Mouse (Mus musculus): ENCODE data around the gene Dpm3. TPM values are rescaled to one million over a fixed set of nuclear protein-coding genes. Genes with fewer than 3 reads are reported as not detected.

Gene Dpm3
- polyA plus RNA-seq, 1 experiment: 39.3 TPM

DNA sequence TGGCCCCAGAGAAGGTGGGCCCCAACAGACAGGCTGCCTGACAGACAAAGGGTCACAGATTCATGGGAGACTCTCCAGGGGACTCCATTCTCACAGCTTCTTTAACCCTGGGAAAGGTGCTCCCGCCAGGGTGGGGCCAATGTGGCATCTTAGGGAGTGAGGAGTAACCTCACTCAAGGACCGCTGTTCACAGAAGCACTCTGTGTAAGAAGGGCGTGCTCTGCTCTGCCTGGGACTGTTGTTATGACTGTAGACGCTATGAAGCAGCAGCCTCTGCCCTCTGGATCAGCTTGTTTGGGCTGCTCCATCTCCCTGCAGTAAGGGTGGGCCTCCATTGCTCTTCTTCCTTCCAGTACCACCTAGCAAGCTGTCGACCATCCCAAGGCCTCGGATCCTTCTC lies 45.3 kb downstream of the Dpm3 start:
- H3K4me1 ChIP-seq (ENCODE audit: control insufficient read depth, insufficient read depth, low read length): no peaks in the 10 kb centered on the region
- 81% methylated on average over 6 of the region's 6 CpGs for WGBS
- no peak for TF ChIP-seq POLR2A (IDR thresholded peaks at IDR 0.05; ENCODE audit: borderline replicate concordance, control insufficient read depth, low read depth, low read length)
- TF ChIP-seq CTCF (IDR thresholded peaks at IDR 0.05; ENCODE audit: control insufficient read depth, insufficient read depth, low read length): no peak
- no peak overlapping the region for H3K27ac ChIP-seq (ENCODE audit: control insufficient read depth, insufficient read depth, low read depth, low read length, poor library complexity)
- H3K4me3 ChIP-seq (replicated peaks; ENCODE audit: control insufficient read depth, low read depth, low read length): no peak overlapping the region

GRCm38 (mm10) chr3:89305105-89305504 lies 45.9 kb downstream of the Dpm3 start:
- 77% methylated on average over 4 of the region's 4 CpGs for WGBS
- TF ChIP-seq POLR2A (IDR thresholded peaks at IDR 0.05; ENCODE audit: borderline replicate concordance, control insufficient read depth, low read depth, low read length) (no peak), CTCF (IDR thresholded peaks at IDR 0.05; ENCODE audit: control insufficient read depth, insufficient read depth, low read length) (no peak)
- H3K4me1 ChIP-seq (ENCODE audit: control insufficient read depth, insufficient read depth, low read length): no peaks in the 10 kb centered on the region
- no peak overlapping the region for H3K27ac ChIP-seq (ENCODE audit: control insufficient read depth, insufficient read depth, low read depth, low read length, poor library complexity)
- H3K4me3 ChIP-seq (replicated peaks; ENCODE audit: control insufficient read depth, low read depth, low read length): no peak overlapping the region

DNA sequence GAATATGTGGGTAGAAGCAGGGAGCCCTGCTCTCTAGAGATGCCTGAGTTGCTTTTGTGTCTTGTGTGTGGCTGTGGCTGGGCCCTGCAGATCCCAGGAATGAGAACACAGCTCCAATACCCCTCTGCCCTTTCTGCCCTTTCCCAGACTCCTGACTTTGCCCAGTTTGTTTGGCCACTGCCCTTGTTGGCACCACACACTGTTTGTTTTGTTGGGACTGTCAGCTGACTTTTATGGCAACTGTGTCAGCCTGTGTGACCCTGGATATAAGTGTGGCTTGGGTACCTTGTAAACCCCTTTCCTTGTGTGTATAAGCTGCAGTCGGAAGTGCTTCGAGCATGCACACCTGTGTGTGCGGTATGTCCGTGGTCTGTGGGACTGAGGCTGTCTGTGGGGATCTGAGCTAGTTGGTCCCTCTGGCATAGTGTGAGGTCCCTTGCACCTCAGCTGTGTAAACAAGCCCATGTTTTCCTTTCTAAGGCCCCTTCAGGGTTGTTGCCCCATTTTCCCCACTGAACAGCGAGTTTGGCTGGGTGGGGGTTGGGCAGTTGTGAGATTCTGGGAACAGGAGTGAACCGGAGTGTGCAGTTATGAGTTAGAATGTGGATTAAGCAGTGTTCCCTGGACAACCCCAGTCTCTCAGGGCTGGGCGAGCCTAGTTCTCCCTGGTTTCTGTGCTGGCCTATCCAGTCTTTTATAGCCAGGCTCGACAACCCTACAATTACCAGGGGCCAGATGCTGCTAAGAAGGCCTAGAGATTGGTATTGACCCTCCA lies 46.6 kb downstream of the Dpm3 start:
- TF ChIP-seq CTCF (IDR thresholded peaks at IDR 0.05; ENCODE audit: control insufficient read depth, insufficient read depth, low read length) (no peak), POLR2A (IDR thresholded peaks at IDR 0.05; ENCODE audit: borderline replicate concordance, control insufficient read depth, low read depth, low read length) (no peak)
- no peak overlapping the region for H3K27ac ChIP-seq (ENCODE audit: control insufficient read depth, insufficient read depth, low read depth, low read length, poor library complexity)
- H3K4me3 ChIP-seq (replicated peaks; ENCODE audit: control insufficient read depth, low read depth, low read length): no peak overlapping the region
- H3K4me1 ChIP-seq (ENCODE audit: control insufficient read depth, insufficient read depth, low read length): no peaks in the 10 kb centered on the region
- 82% methylated on average over 8 of the region's 8 CpGs for WGBS

GRCm38 (mm10) chr3:89308089-89308488 lies 48.9 kb downstream of the Dpm3 start:
- Histone ChIP-seq H3K4me3 (replicated peaks; ENCODE audit: control insufficient read depth, low read depth, low read length) (no peak overlapping the region), H3K4me1 (ENCODE audit: control insufficient read depth, insufficient read depth, low read length) (no peaks in the 10 kb centered on the region), H3K27ac (ENCODE audit: control insufficient read depth, insufficient read depth, low read depth, low read length, poor library complexity) (no peak overlapping the region)
- peak; percentile 81 for TF ChIP-seq CTCF (IDR thresholded peaks at IDR 0.05; ENCODE audit: control insufficient read depth, insufficient read depth, low read length)
- no peak for TF ChIP-seq POLR2A (IDR thresholded peaks at IDR 0.05; ENCODE audit: borderline replicate concordance, control insufficient read depth, low read depth, low read length)
- WGBS: 6% methylated on average over 9 of the region's 9 CpGs

GRCm38 (mm10) chr3:89314340-89314739 lies 55.2 kb downstream of the Dpm3 start:
- no peak overlapping the region for H3K27ac ChIP-seq (ENCODE audit: control insufficient read depth, insufficient read depth, low read depth, low read length, poor library complexity)
- WGBS: 73% methylated on average over 5 of the region's 5 CpGs
- TF ChIP-seq POLR2A (IDR thresholded peaks at IDR 0.05; ENCODE audit: borderline replicate concordance, control insufficient read depth, low read depth, low read length) (no peak), CTCF (IDR thresholded peaks at IDR 0.05; ENCODE audit: control insufficient read depth, insufficient read depth, low read length) (no peak)
- H3K4me3 ChIP-seq (replicated peaks; ENCODE audit: control insufficient read depth, low read depth, low read length): no peak overlapping the region
- H3K4me1 ChIP-seq (ENCODE audit: control insufficient read depth, insufficient read depth, low read length): no peaks in the 10 kb centered on the region

GRCm38 (mm10) chr3:89314791-89315190 lies 55.6 kb downstream of the Dpm3 start:
- H3K27ac ChIP-seq (ENCODE audit: control insufficient read depth, insufficient read depth, low read depth, low read length, poor library complexity): no peak overlapping the region

DNA sequence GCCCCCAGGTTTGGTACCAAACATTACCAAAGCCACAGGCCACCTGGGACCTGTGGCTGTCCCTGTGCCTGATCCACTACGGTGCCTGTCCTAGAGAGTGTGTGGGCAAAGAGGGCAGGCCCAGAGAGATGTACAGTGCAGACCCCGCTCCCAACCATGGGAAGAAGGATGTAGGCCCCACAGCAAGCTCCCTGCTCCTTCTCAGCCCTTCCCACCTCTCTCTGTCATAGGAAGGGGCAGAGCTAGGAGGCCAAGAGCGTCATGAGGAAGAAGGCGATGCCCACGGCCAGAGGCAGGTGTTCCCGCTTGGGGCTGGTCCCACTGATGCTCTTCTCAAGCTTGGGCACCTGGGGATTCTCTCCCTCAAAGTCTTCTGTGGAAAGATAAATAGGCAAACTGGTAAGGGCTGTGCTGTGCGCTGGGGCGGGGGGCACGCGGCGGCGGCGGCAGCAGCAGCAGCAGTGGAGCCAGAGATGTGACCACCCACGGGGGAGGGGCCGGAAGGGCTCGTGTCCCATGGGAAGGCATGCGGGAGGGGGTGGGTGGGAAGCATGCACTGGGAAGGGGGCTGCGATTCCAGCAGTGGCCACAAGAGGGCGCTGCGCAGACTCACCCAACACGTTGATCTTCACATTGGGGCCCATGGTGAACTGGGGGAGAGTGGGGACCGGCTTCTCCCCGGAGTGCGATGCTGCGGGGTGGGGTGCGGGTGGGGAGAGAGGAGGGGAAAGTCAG lies 56.2 kb downstream of the Dpm3 start:
- no peak overlapping the region for H3K27ac ChIP-seq (ENCODE audit: control insufficient read depth, insufficient read depth, low read depth, low read length, poor library complexity)
- no peaks in the 10 kb centered on the region for H3K4me1 ChIP-seq (ENCODE audit: control insufficient read depth, insufficient read depth, low read length)
- WGBS: 8% methylated on average over 26 of the region's 26 CpGs
- no peak overlapping the region for H3K4me3 ChIP-seq (replicated peaks; ENCODE audit: control insufficient read depth, low read depth, low read length)
- TF ChIP-seq POLR2A (IDR thresholded peaks at IDR 0.05; ENCODE audit: borderline replicate concordance, control insufficient read depth, low read depth, low read length) (no peak), CTCF (IDR thresholded peaks at IDR 0.05; ENCODE audit: control insufficient read depth, insufficient read depth, low read length) (peak; percentile 87)

More at GRCm38 (mm10) chr3:89314791-89315190, 55.6 kb downstream of the Dpm3 start:
- H3K4me3 ChIP-seq (replicated peaks; ENCODE audit: control insufficient read depth, low read depth, low read length): no peak overlapping the region
- no peaks in the 10 kb centered on the region for H3K4me1 ChIP-seq (ENCODE audit: control insufficient read depth, insufficient read depth, low read length)
- no peak for TF ChIP-seq CTCF (IDR thresholded peaks at IDR 0.05; ENCODE audit: control insufficient read depth, insufficient read depth, low read length)
- 38% methylated on average over 2 of the region's 2 CpGs for WGBS

- no peak overlapping the region for H3K27ac ChIP-seq (ENCODE audit: control insufficient read depth, insufficient read depth, low read depth, low read length, poor library complexity)
- no peak for TF ChIP-seq POLR2A (IDR thresholded peaks at IDR 0.05; ENCODE audit: borderline replicate concordance, control insufficient read depth, low read depth, low read length)
- TF ChIP-seq CTCF (IDR thresholded peaks at IDR 0.05; ENCODE audit: control insufficient read depth, insufficient read depth, low read length): peak; percentile 5; the same call in 1 of the 2 replicates
- 11% methylated on average over 39 of the region's 40 CpGs for WGBS
- H3K4me1 ChIP-seq (ENCODE audit: control insufficient read depth, insufficient read depth, low read length): no peaks in the 10 kb centered on the region
- H3K4me3 ChIP-seq (replicated peaks; ENCODE audit: control insufficient read depth, low read depth, low read length): no peak overlapping the region
These were observed 57.0 kb downstream of the Dpm3 start for GRCm38 (mm10) chr3:89315930-89316831.

Other genes starting within 250 kb of the Dpm3 start
- 14.5 and 17.1 TPM in 2 replicates for gene Rusc1, start 166.0 kb upstream of the Dpm3 start, polyA plus RNA-seq (2011; ENCODE audit: insufficient read depth, insufficient read length, low replicate concordance, missing spikeins)
- gene Gm43738, start 158.3 kb upstream of the Dpm3 start, polyA plus RNA-seq (2011; ENCODE audit: insufficient read depth, insufficient read length, low replicate concordance, missing spikeins): not detected in 2 replicates
- 21.7 and 30.3 TPM in 2 replicates for gene Fdps, start 157.4 kb upstream of the Dpm3 start, polyA plus RNA-seq (2011; ENCODE audit: insufficient read depth, insufficient read length, low replicate concordance, missing spikeins)
- 14.3 and 16.0 TPM in 2 replicates for gene Pklr, start 123.2 kb upstream of the Dpm3 start, polyA plus RNA-seq (2011; ENCODE audit: insufficient read depth, insufficient read length, low replicate concordance, missing spikeins)
- gene Hcn3, start 99.2 kb upstream of the Dpm3 start, polyA plus RNA-seq (2011; ENCODE audit: insufficient read depth, insufficient read length, low replicate concordance, missing spikeins): 1.6 TPM in 1 of 2 replicates, not detected in the other
- gene Clk2, start 94.6 kb upstream of the Dpm3 start, polyA plus RNA-seq (2011; ENCODE audit: insufficient read depth, insufficient read length, low replicate concordance, missing spikeins): 43.3 and 90.9 TPM in 2 replicates
- 25.7 and 54.2 TPM in 2 replicates for gene Scamp3, start 81.9 kb upstream of the Dpm3 start, polyA plus RNA-seq (2011; ENCODE audit: insufficient read depth, insufficient read length, low replicate concordance, missing spikeins)
- gene Fam189b, start 76.2 kb upstream of the Dpm3 start, polyA plus RNA-seq (2011; ENCODE audit: insufficient read depth, insufficient read length, low replicate concordance, missing spikeins): 4.1 and 9.8 TPM in 2 replicates
- gene Gba, start 56.4 kb upstream of the Dpm3 start, polyA plus RNA-seq (2011; ENCODE audit: insufficient read depth, insufficient read length, low replicate concordance, missing spikeins): 27.7 and 71.7 TPM in 2 replicates
- 2.9 TPM in 1 of 2 replicates, not detected in the other for gene Thbs3, start 44.2 kb upstream of the Dpm3 start, polyA plus RNA-seq (2011; ENCODE audit: insufficient read depth, insufficient read length, low replicate concordance, missing spikeins)
- gene Mtx1, start 32.3 kb upstream of the Dpm3 start, polyA plus RNA-seq (2011; ENCODE audit: insufficient read depth, insufficient read length, low replicate concordance, missing spikeins): 33.9 and 66.4 TPM in 2 replicates
- 0.67 TPM in 1 of 2 replicates, not detected in the other for gene Muc1, start 30.3 kb upstream of the Dpm3 start, polyA plus RNA-seq (2011; ENCODE audit: insufficient read depth, insufficient read length, low replicate concordance, missing spikeins)
- gene Krtcap2, start 13.4 kb upstream of the Dpm3 start, polyA plus RNA-seq (2011; ENCODE audit: insufficient read depth, insufficient read length, low replicate concordance, missing spikeins): 47.8 and 69.5 TPM in 2 replicates
- gene Trim46, start 13.0 kb upstream of the Dpm3 start, polyA plus RNA-seq (2011; ENCODE audit: insufficient read depth, insufficient read length, low replicate concordance, missing spikeins): 0.59 and 1.6 TPM in 2 replicates
- gene Slc50a1, start 11.2 kb downstream of the Dpm3 start, polyA plus RNA-seq (2011; ENCODE audit: insufficient read depth, insufficient read length, low replicate concordance, missing spikeins): 64.0 and 83.0 TPM in 2 replicates
- gene Efna1, start 21.8 kb downstream of the Dpm3 start, polyA plus RNA-seq (2011; ENCODE audit: insufficient read depth, insufficient read length, low replicate concordance, missing spikeins): 0.99 and 2.0 TPM in 2 replicates
- gene Efna3, start 63.6 kb downstream of the Dpm3 start, polyA plus RNA-seq (2011; ENCODE audit: insufficient read depth, insufficient read length, low replicate concordance, missing spikeins): 2.7 TPM in 1 of 2 replicates, not detected in the other
- gene Efna4, start 78.7 kb downstream of the Dpm3 start, polyA plus RNA-seq (2011; ENCODE audit: insufficient read depth, insufficient read length, low replicate concordance, missing spikeins): not detected in 2 replicates
- gene Adam15, start 90.6 kb downstream of the Dpm3 start, polyA plus RNA-seq (2011; ENCODE audit: insufficient read depth, insufficient read length, low replicate concordance, missing spikeins): 112 and 187 TPM in 2 replicates
- 0.56 TPM in 1 of 2 replicates, not detected in the other for gene Dcst2, start 102.6 kb downstream of the Dpm3 start, polyA plus RNA-seq (2011; ENCODE audit: insufficient read depth, insufficient read length, low replicate concordance, missing spikeins)
- 1.3 TPM in 1 of 2 replicates, not detected in the other for gene Dcst1, start 105.9 kb downstream of the Dpm3 start, polyA plus RNA-seq (2011; ENCODE audit: insufficient read depth, insufficient read length, low replicate concordance, missing spikeins)
- 20.8 and 40.2 TPM in 2 replicates for gene Zbtb7b, start 135.4 kb downstream of the Dpm3 start, polyA plus RNA-seq (2011; ENCODE audit: insufficient read depth, insufficient read length, low replicate concordance, missing spikeins)
- gene Lenep, start 143.4 kb downstream of the Dpm3 start, polyA plus RNA-seq (2011; ENCODE audit: insufficient read depth, insufficient read length, low replicate concordance, missing spikeins): 0.92 TPM in 1 of 2 replicates, not detected in the other
- gene Flad1, start 152.5 kb downstream of the Dpm3 start, polyA plus RNA-seq (2011; ENCODE audit: insufficient read depth, insufficient read length, low replicate concordance, missing spikeins): 9.7 and 17.6 TPM in 2 replicates
- gene Cks1b, start 159.0 kb downstream of the Dpm3 start, polyA plus RNA-seq (2011; ENCODE audit: insufficient read depth, insufficient read length, low replicate concordance, missing spikeins): 126 and 145 TPM in 2 replicates
- 41.6 and 65.2 TPM in 2 replicates for gene Shc1, start 159.1 kb downstream of the Dpm3 start, polyA plus RNA-seq (2011; ENCODE audit: insufficient read depth, insufficient read length, low replicate concordance, missing spikeins)
- gene Pygo2, start 170.9 kb downstream of the Dpm3 start, polyA plus RNA-seq (2011; ENCODE audit: insufficient read depth, insufficient read length, low replicate concordance, missing spikeins): 29.7 and 45.4 TPM in 2 replicates
- gene Pbxip1, start 177.3 kb downstream of the Dpm3 start, polyA plus RNA-seq (2011; ENCODE audit: insufficient read depth, insufficient read length, low replicate concordance, missing spikeins): 23.6 and 60.5 TPM in 2 replicates
- 25.4 and 33.4 TPM in 2 replicates for gene Pmvk, start 195.2 kb downstream of the Dpm3 start, polyA plus RNA-seq (2011; ENCODE audit: insufficient read depth, insufficient read length, low replicate concordance, missing spikeins)

Data from bone marrow, adult 2 months (tissue).